Mouse (Mus musculus) heart, postnatal 10 days (tissue): Measurements from ENCODE around the gene Sbf2. TPM values are rescaled to one million over a fixed set of nuclear protein-coding genes. Genes with fewer than 3 reads are reported as not detected.

Experiments used
- DNase-seq, 2 experiments: peaks; one replicate each; pipeline ENCODE4 v3.0.0; 2021
- intact Hi-C: fragments of 180-260 bp; cut with DNase I; formaldehyde crosslinking; loops from one replicate; pipeline ENCODE4 v1.15.1; 2025
- total RNA-seq, 2 experiments: library from RNA; stranded (reverse); gene quantifications; 2 replicates each; pipeline ENCODE4 v1.2.3; 2021

Gene Sbf2
- total RNA-seq, 2 experiments from 2014 or later, result 58.8 to 64.6 TPM

GRCm38 (mm10) chr7:110258196-110258950, 356.3 kb downstream of the Sbf2 start:
- DNase-seq, result no peak
- intact Hi-C loops, result no loop called here

Other genes starting within 250 kb of the Sbf2 start
- 10 to 100 TPM; 13.8 to 15.7 TPM for gene Adm, start 12.7 kb upstream of the Sbf2 start, total RNA-seq
- gene Ampd3, start 153.3 kb upstream of the Sbf2 start, total RNA-seq, result 10 to 100 TPM; 37.7 to 39.2 TPM
- gene Rnf141, start 229.5 kb upstream of the Sbf2 start, total RNA-seq, result 10 to 100 TPM; 50.4 to 51.2 TPM
- 10 to 100 TPM in 1 of 2 experiments, 1 to 10 TPM in 1; 9.6 to 18.9 TPM for gene Lyve1, start 248.3 kb upstream of the Sbf2 start, total RNA-seq